Mouse (Mus musculus): ENCODE measurements around the gene Pik3c2g. TPM values are rescaled to one million over a fixed set of nuclear protein-coding genes. Genes with fewer than 3 reads are reported as not detected.

Gene Pik3c2g
- polyA plus RNA-seq, 1 experiment from 2014 or later, result 3.2 TPM

DNA sequence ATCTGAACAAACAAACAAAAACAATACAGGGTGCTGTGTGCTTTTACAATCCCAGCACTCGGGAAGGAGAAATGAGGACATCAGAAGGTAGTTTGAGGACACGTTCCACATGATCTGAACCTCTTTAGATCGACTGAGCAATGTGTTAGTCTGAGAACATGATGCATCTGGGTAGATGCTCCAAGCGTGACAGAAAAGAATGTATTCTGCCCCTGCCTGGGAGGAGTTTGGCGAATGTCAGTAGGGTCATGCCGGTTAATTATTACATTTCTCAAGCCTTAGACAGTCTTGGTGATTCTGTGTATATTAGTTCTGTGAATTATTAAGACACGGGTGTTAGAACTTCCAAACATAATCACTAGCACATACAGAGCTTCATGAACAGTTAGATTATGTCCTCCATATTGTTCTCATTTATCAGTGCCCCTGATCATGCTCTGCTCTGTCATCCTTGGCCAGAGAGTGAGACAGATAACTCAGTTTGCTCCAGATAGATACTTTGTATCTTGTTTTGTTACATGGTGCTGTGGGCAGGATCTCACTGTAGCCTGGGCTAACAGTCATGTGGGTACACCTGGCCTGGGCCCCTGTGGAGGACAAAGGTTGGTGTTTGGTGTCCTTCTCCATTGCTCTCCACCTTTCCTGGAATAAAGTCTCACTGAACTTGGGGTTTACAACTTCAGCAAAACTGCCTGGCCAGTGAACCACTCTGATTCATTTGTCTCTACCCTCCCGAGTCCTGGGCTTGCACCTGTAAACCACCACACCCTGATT, 360.3 kb downstream of the Pik3c2g start:
- Histone ChIP-seq H3K9me3 (ENCODE audit: control insufficient read depth, low read depth, low read length) (0 out of 2 replicates have a peak, but pooled peaks cover 2% of the 10 kb centered on the region), H3K4me3 (ENCODE audit: low read depth, low read length) (no peak overlapping the region), H3K4me1 (ENCODE audit: control insufficient read depth, insufficient read depth, low read length) (no peaks in the 10 kb centered on the region), H3K27me3 (ENCODE audit: control insufficient read depth, insufficient read depth, low read length) (no peaks in the 10 kb centered on the region), H3K4me2 (replicated peaks; ENCODE audit: low read depth, low read length) (no peak overlapping the region), H3K36me3 (ENCODE audit: control insufficient read depth, insufficient read depth, low read length) (no peaks in the 10 kb centered on the region), H3K9ac (replicated peaks; ENCODE audit: low read depth, low read length) (no peak overlapping the region), H3K27ac (ENCODE audit: low read length) (no peak overlapping the region)
- WGBS, result 59% methylated on average over 8 of the region's 8 CpGs
- no peak for ATAC-seq (ENCODE audit: insufficient number of reproducible peaks, insufficient read depth, low FRiP score, low read depth)

DNA sequence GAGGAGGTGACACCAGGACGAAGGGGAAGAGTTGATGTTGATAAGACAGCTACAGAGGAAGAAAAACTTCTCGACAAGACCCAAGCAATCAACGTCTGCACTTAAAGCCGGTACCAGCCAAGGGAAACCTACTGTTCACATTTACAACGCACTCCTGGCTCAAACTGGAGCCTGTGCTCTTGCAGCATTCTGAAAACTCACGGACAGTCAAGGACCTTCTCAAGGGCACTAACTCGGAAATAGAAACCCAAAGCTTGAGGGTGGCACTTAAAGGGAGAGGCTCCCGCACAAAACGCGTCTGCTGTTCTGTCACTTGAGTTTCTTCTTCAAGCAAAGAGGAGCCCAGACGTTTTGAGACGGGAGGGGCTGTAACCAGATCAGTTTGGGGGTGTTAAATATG, 366.6 kb downstream of the Pik3c2g start:
- no peaks in the 10 kb centered on the region for H3K4me1 ChIP-seq (ENCODE audit: control insufficient read depth, insufficient read depth, low read length)
- no peak overlapping the region for H3K4me2 ChIP-seq (replicated peaks; ENCODE audit: low read depth, low read length)
- no peak overlapping the region for H3K4me3 ChIP-seq (ENCODE audit: low read depth, low read length)
- H3K36me3 ChIP-seq (ENCODE audit: control insufficient read depth, insufficient read depth, low read length), result no peaks in the 10 kb centered on the region
- 73% methylated on average over 12 of the region's 12 CpGs for WGBS
- no peaks in the 10 kb centered on the region for H3K9me3 ChIP-seq (ENCODE audit: control insufficient read depth, low read depth, low read length)
- H3K27me3 ChIP-seq (ENCODE audit: control insufficient read depth, insufficient read depth, low read length), result no peaks in the 10 kb centered on the region
- ATAC-seq (ENCODE audit: insufficient number of reproducible peaks, insufficient read depth, low FRiP score, low read depth), result no peak
- no peak overlapping the region for H3K27ac ChIP-seq (ENCODE audit: low read length)
- H3K9ac ChIP-seq (replicated peaks; ENCODE audit: low read depth, low read length), result no peak overlapping the region

DNA sequence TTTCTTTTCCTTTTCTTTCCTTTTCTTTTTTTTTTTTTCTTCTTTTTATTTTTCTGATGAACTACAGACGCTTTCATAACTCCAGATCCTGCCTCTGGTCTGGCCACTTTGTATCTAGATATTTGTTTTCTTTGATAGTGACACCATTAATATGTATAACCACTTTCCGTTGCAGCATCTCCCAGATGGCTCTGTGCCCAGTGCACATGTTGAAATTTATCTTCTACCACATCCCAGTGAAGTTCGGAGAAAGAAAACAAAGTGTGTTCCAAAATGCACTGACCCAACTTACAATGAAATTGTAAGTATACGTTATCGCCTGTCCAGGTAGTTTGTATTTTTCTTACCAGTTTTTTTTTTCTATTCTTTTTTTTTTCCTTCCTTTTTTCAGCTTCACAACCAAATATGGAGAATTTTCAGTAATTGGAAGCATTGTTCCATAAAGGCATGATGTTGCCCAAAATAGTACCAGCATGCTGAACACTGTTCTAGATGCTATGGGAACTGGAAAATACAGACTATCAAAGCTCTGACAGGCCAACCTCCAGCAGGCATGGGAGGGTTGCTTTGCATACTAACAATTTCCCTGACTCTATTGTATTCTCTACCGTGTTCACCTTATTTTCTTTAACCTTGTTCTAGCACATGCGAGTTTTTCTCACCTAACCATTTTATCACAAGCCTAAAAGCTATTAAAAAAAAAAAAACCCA, 370.7 kb downstream of the Pik3c2g start:
- no peak overlapping the region for H3K4me2 ChIP-seq (replicated peaks; ENCODE audit: low read depth, low read length)
- no peaks in the 10 kb centered on the region for H3K27me3 ChIP-seq (ENCODE audit: control insufficient read depth, insufficient read depth, low read length)
- H3K9ac ChIP-seq (replicated peaks; ENCODE audit: low read depth, low read length), result no peak overlapping the region
- no peaks in the 10 kb centered on the region for H3K9me3 ChIP-seq (ENCODE audit: control insufficient read depth, low read depth, low read length)
- H3K36me3 ChIP-seq (ENCODE audit: control insufficient read depth, insufficient read depth, low read length), result no peaks in the 10 kb centered on the region
- ATAC-seq (ENCODE audit: insufficient number of reproducible peaks, insufficient read depth, low FRiP score, low read depth), result no peak
- 48% methylated on average over 7 of the region's 7 CpGs for WGBS
- H3K4me3 ChIP-seq (ENCODE audit: low read depth, low read length), result no peak overlapping the region
- no peaks in the 10 kb centered on the region for H3K4me1 ChIP-seq (ENCODE audit: control insufficient read depth, insufficient read depth, low read length)
- H3K27ac ChIP-seq (ENCODE audit: low read length), result no peak overlapping the region

DNA sequence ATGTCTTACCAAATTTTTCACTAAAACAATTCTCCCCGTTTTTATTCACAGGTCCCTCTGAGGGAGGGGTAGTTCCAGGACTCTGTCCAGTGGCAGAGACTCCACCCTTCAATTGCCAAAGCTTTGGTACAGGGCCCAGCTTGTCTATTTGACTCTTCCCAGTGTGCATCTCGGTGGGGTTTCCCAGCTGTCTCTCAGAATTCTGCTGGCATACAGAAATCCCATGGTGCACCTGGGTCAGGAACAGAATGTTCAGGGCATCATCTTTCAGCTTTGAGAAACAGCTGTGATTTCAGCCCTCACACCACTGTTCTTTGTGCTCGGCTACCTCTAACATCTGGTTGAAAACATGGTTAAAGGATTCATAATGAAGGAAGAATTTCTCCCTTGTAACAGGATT, 376.8 kb downstream of the Pik3c2g start:
- WGBS, result 62% methylated on average over 3 of the region's 3 CpGs
- no peak for ATAC-seq (ENCODE audit: insufficient number of reproducible peaks, insufficient read depth, low FRiP score, low read depth)

DNA sequence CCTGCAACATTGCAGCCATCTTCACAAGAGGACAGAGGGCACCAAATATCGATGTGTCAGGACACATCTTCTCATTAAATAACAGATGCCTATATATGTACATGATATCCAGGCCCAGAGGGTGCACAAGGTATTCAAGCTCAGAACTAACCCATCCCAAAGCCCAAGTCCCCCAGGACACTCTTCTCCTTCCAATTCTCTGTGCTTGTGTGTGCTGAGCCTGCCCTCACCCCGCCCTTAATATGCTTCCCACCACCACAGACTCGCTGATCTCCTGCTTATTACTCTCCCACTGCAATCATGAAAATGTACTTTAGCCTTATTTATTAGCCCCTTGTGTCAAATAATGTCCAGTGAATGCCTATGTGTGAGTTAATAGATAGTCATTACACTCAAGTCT, 377.9 kb downstream of the Pik3c2g start:
- 77% methylated on average over 3 of the region's 3 CpGs for WGBS
- no peak for ATAC-seq (ENCODE audit: insufficient number of reproducible peaks, insufficient read depth, low FRiP score, low read depth)

More for the DNA sequence above, 376.8 kb downstream of the Pik3c2g start:
- H3K36me3 ChIP-seq (ENCODE audit: control insufficient read depth, insufficient read depth, low read length), result no peaks in the 10 kb centered on the region
- H3K9me3 ChIP-seq (ENCODE audit: control insufficient read depth, low read depth, low read length), result no peaks in the 10 kb centered on the region
- no peak overlapping the region for H3K4me2 ChIP-seq (replicated peaks; ENCODE audit: low read depth, low read length)
- no peak overlapping the region for H3K9ac ChIP-seq (replicated peaks; ENCODE audit: low read depth, low read length)
- no peak overlapping the region for H3K4me3 ChIP-seq (ENCODE audit: low read depth, low read length)
- H3K4me1 ChIP-seq (ENCODE audit: control insufficient read depth, insufficient read depth, low read length), result no peaks in the 10 kb centered on the region
- H3K27me3 ChIP-seq (ENCODE audit: control insufficient read depth, insufficient read depth, low read length), result no peaks in the 10 kb centered on the region
- no peak overlapping the region for H3K27ac ChIP-seq (ENCODE audit: low read length)

DNA sequence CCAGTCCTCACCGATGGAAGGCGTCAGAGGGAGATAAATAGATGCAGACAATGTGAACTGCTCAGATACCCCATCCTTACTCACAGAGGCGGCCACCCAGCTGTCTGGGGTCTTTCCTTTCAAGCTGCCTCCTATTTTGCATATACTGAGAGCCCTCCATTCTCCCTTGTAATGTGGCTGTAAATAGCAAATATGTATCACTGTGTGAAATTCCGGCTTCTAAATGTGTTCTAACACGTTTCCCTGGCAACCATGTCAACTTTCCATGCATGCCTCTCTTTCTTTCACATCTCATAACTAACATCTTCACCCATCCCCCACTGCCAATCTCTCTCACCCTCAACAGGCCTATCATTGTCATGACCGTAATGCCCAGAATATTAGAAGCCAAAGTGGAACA, 379.7 kb downstream of the Pik3c2g start:
- no peaks in the 10 kb centered on the region for H3K4me1 ChIP-seq (ENCODE audit: control insufficient read depth, insufficient read depth, low read length)
- H3K27ac ChIP-seq (ENCODE audit: low read length), result no peak overlapping the region
- no peak overlapping the region for H3K9ac ChIP-seq (replicated peaks; ENCODE audit: low read depth, low read length)
- no peaks in the 10 kb centered on the region for H3K27me3 ChIP-seq (ENCODE audit: control insufficient read depth, insufficient read depth, low read length)
- no peak overlapping the region for H3K4me3 ChIP-seq (ENCODE audit: low read depth, low read length)
- H3K9me3 ChIP-seq (ENCODE audit: control insufficient read depth, low read depth, low read length), result no peaks in the 10 kb centered on the region
- ATAC-seq (ENCODE audit: insufficient number of reproducible peaks, insufficient read depth, low FRiP score, low read depth), result no peak
- WGBS, result 61% methylated on average over 6 of the region's 6 CpGs
- no peaks in the 10 kb centered on the region for H3K36me3 ChIP-seq (ENCODE audit: control insufficient read depth, insufficient read depth, low read length)
- H3K4me2 ChIP-seq (replicated peaks; ENCODE audit: low read depth, low read length), result no peak overlapping the region

More for the DNA sequence above, 377.9 kb downstream of the Pik3c2g start:
- no peak overlapping the region for H3K4me2 ChIP-seq (replicated peaks; ENCODE audit: low read depth, low read length)
- no peaks in the 10 kb centered on the region for H3K9me3 ChIP-seq (ENCODE audit: control insufficient read depth, low read depth, low read length)
- no peak overlapping the region for H3K4me3 ChIP-seq (ENCODE audit: low read depth, low read length)
- no peaks in the 10 kb centered on the region for H3K4me1 ChIP-seq (ENCODE audit: control insufficient read depth, insufficient read depth, low read length)
- no peak overlapping the region for H3K9ac ChIP-seq (replicated peaks; ENCODE audit: low read depth, low read length)
- no peak overlapping the region for H3K27ac ChIP-seq (ENCODE audit: low read length)
- no peaks in the 10 kb centered on the region for H3K27me3 ChIP-seq (ENCODE audit: control insufficient read depth, insufficient read depth, low read length)
- no peaks in the 10 kb centered on the region for H3K36me3 ChIP-seq (ENCODE audit: control insufficient read depth, insufficient read depth, low read length)

DNA sequence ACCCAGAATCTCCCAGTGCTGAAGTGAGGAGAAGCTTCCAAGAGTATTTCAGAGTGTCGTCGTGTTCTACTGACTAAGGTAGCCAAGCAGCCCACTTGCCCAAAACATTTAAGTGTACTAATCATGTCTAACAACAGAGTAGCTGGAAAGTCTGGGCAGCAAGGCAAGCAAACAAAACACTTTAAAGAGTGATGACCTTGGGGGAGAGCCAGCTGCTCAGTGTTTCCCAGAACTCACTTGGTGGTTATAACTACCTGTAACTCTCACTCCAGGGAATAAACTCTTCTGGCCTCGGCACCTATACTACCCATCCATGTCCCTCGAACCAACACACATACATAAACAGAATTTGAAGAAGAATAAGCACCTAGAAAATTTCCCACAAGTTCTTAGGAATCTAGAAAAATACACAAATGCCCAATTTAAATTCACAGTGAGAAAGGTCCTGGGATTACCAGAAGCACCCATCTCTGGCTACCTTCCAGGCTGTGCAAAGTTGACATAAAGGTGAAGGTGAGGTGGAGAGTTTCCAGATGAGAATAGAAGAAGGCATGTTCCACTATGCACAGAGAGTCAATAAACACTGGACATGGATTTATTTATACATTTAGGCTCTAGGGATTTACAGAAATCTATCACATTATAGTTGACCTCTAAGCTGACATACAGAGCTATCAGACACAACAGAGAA, 384.7 kb downstream of the Pik3c2g start:
- ATAC-seq (ENCODE audit: insufficient number of reproducible peaks, insufficient read depth, low FRiP score, low read depth), result no peak
- H3K4me3 ChIP-seq (ENCODE audit: low read depth, low read length), result no peak overlapping the region
- no peaks in the 10 kb centered on the region for H3K4me1 ChIP-seq (ENCODE audit: control insufficient read depth, insufficient read depth, low read length)
- no peaks in the 10 kb centered on the region for H3K27me3 ChIP-seq (ENCODE audit: control insufficient read depth, insufficient read depth, low read length)
- WGBS, result 74% methylated on average over 4 of the region's 4 CpGs
- H3K27ac ChIP-seq (ENCODE audit: low read length), result no peak overlapping the region
- H3K9me3 ChIP-seq (ENCODE audit: control insufficient read depth, low read depth, low read length), result no peaks in the 10 kb centered on the region
- no peaks in the 10 kb centered on the region for H3K36me3 ChIP-seq (ENCODE audit: control insufficient read depth, insufficient read depth, low read length)
- no peak overlapping the region for H3K4me2 ChIP-seq (replicated peaks; ENCODE audit: low read depth, low read length)
- no peak overlapping the region for H3K9ac ChIP-seq (replicated peaks; ENCODE audit: low read depth, low read length)

DNA sequence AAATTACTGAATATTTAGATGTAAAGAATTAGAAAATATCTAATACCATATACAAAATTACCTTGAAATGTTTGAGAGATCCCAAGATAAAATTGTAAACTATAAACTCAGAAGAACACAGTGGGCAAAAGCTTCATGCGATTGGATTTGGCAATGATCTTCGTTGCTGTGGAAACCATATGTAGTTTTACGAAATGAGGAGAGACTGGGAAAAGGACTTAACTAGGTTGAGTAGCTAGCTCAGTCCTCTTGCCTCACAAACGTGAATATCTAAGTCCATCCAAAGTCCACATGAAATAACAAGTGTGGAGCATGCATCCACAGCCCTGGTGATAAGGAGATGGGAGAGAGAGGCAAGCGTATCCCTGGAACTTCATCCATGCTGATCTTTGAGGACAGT, 387.6 kb downstream of the Pik3c2g start:
- Histone ChIP-seq H3K36me3 (ENCODE audit: control insufficient read depth, insufficient read depth, low read length) (no peaks in the 10 kb centered on the region), H3K9ac (replicated peaks; ENCODE audit: low read depth, low read length) (no peak overlapping the region), H3K4me2 (replicated peaks; ENCODE audit: low read depth, low read length) (no peak overlapping the region), H3K4me1 (ENCODE audit: control insufficient read depth, insufficient read depth, low read length) (no peaks in the 10 kb centered on the region), H3K27ac (ENCODE audit: low read length) (no peak overlapping the region), H3K9me3 (ENCODE audit: control insufficient read depth, low read depth, low read length) (no peaks in the 10 kb centered on the region), H3K4me3 (ENCODE audit: low read depth, low read length) (no peak overlapping the region), H3K27me3 (ENCODE audit: control insufficient read depth, insufficient read depth, low read length) (no peaks in the 10 kb centered on the region)
- WGBS, result 81% methylated on average over 5 of the region's 5 CpGs
- ATAC-seq (ENCODE audit: insufficient number of reproducible peaks, insufficient read depth, low FRiP score, low read depth), result no peak
